Mouse (Mus musculus): ENCODE results near the gene Errfi1. TPM values are rescaled to one million over a fixed set of nuclear protein-coding genes. Genes with fewer than 3 reads are reported as not detected.

Errfi1 gene
- total and polyA plus RNA-seq, 3 experiments, result 2.1 to 2.7 TPM; not detected in 1

- H3K9me3 ChIP-seq (replicated peaks; ENCODE audit: insufficient read depth, low read length), result no peaks in the 10 kb centered on the region
- H3K79me2 ChIP-seq (ENCODE audit: control insufficient read depth, insufficient read depth, low read length, poor library complexity), result no peaks in the 10 kb centered on the region
- no peak overlapping the region for H3K4me3 ChIP-seq (ENCODE audit: control insufficient read depth in 1 of 2, insufficient read depth in 1 of 2, low read depth in 2 of 2, low read length in 2 of 2)
- no peak for DNase-seq (ENCODE audit: low read depth, low spot score)
- H3K36me3 ChIP-seq (ENCODE audit: control insufficient read depth in 1 of 2, insufficient read depth in 2 of 2, low read length in 2 of 2), result peaks cover 0 to 4% of the 10 kb centered on the region in 2 experiments; a peak in 2 of 4 replicates
- H3K9ac ChIP-seq (ENCODE audit: control insufficient read depth, low read depth, low read length, poor library complexity, severe bottlenecking), result no peak overlapping the region
- H3K4me1 ChIP-seq (ENCODE audit: control insufficient read depth in 1 of 2, insufficient read depth in 2 of 2, low read length in 2 of 2), result no peaks in the 10 kb centered on the region
- no peaks in the 10 kb centered on the region for H3K27me3 ChIP-seq (ENCODE audit: control insufficient read depth in 1 of 2, insufficient read depth in 2 of 2, low read length in 2 of 2)
- TF ChIP-seq ZNF384 (IDR thresholded peaks at IDR 0.05; ENCODE audit: low read depth, low read length) (no peak), MEF2A (IDR thresholded peaks at IDR 0.05; ENCODE audit: extremely low read depth, insufficient replicate concordance, low read depth, low read length, poor library complexity, severe bottlenecking) (no peak), USF1 (IDR thresholded peaks at IDR 0.05; ENCODE audit: low read depth, low read length) (no peak), SMC3 (IDR thresholded peaks at IDR 0.05; ENCODE audit: low read depth, low read length) (no peak)
- H3K27ac ChIP-seq (ENCODE audit: control insufficient read depth, low read depth, low read length), result no peak overlapping the region
These were observed 46.8 kb downstream of the Errfi1 start for GRCm38 (mm10) chr4:150900486-150900885.

GRCm38 (mm10) chr4:150901651-150902050 is 47.9 kb downstream of the Errfi1 start:
- Histone ChIP-seq H3K4me3 (ENCODE audit: control insufficient read depth in 1 of 2, insufficient read depth in 1 of 2, low read depth in 2 of 2, low read length in 2 of 2) (no peak overlapping the region), H3K36me3 (ENCODE audit: control insufficient read depth in 1 of 2, insufficient read depth in 2 of 2, low read length in 2 of 2) (peaks cover 0 to 6% of the 10 kb centered on the region in 2 experiments; a peak in 2 of 4 replicates), H3K27ac (ENCODE audit: control insufficient read depth, low read depth, low read length) (no peak overlapping the region), H3K9ac (ENCODE audit: control insufficient read depth, low read depth, low read length, poor library complexity, severe bottlenecking) (no peak overlapping the region), H3K79me2 (ENCODE audit: control insufficient read depth, insufficient read depth, low read length, poor library complexity) (no peaks in the 10 kb centered on the region), H3K27me3 (ENCODE audit: control insufficient read depth in 1 of 2, insufficient read depth in 2 of 2, low read length in 2 of 2) (no peaks in the 10 kb centered on the region), H3K4me1 (ENCODE audit: control insufficient read depth in 1 of 2, insufficient read depth in 2 of 2, low read length in 2 of 2) (no peaks in the 10 kb centered on the region), H3K9me3 (replicated peaks; ENCODE audit: insufficient read depth, low read length) (no peaks in the 10 kb centered on the region)
- DNase-seq (ENCODE audit: low read depth, low spot score), result peak; percentile 86
- TF ChIP-seq EP300 (IDR thresholded peaks at IDR 0.05; ENCODE audit: low read depth in 1 of 2, low read length in 2 of 2), result no peak
- TF ChIP-seq MYC (IDR thresholded peaks at IDR 0.05; ENCODE audit: low read depth, low read length), result no peak
- TF ChIP-seq JUND (IDR thresholded peaks at IDR 0.05; ENCODE audit: low read depth, low read length), result no peak
- no peak for TF ChIP-seq MYB (IDR thresholded peaks at IDR 0.05; ENCODE audit: low read depth, low read length)
- TF ChIP-seq MAFK (IDR thresholded peaks at IDR 0.05; ENCODE audit: borderline replicate concordance, low read depth, low read length), result no peak
- TF ChIP-seq ZKSCAN1 (IDR thresholded peaks at IDR 0.05; ENCODE audit: low read depth, low read length), result no peak
- TF ChIP-seq GABPA (IDR thresholded peaks at IDR 0.05; ENCODE audit: low read depth, low read length), result no peak
- TF ChIP-seq RCOR1 (IDR thresholded peaks at IDR 0.05; ENCODE audit: low read depth, low read length), result no peak
- TF ChIP-seq SMC3 (IDR thresholded peaks at IDR 0.05; ENCODE audit: low read depth, low read length), result peak; percentile 56
- TF ChIP-seq ELF1 (IDR thresholded peaks at IDR 0.05; ENCODE audit: low read depth, low read length), result no peak
- no peak for TF ChIP-seq TBP (IDR thresholded peaks at IDR 0.05; ENCODE audit: low read depth, low read length)
- no peak for TF ChIP-seq TAL1 (IDR thresholded peaks at IDR 0.05; ENCODE audit: low read length)
- no peak for TF ChIP-seq E2F4 (IDR thresholded peaks at IDR 0.05; ENCODE audit: borderline replicate concordance, low read depth, low read length)
- TF ChIP-seq RAD21 (IDR thresholded peaks at IDR 0.05; ENCODE audit: low read depth, low read length), result peak; percentile 41
- TF ChIP-seq NELFE (IDR thresholded peaks at IDR 0.05; ENCODE audit: low read depth, low read length), result no peak
- no peak for TF ChIP-seq USF2 (IDR thresholded peaks at IDR 0.05; ENCODE audit: borderline replicate concordance in 1 of 2, insufficient read depth in 1 of 2, low read depth in 1 of 2, low read length in 2 of 2)
- 0 out of 2 replicates have a peak, but pooled peaks have one; percentile 3 for TF ChIP-seq ZC3H11A (IDR thresholded peaks at IDR 0.05; ENCODE audit: low read depth, low read length)
- TF ChIP-seq POLR2AphosphoS2 (IDR thresholded peaks at IDR 0.05; ENCODE audit: low read length), result no peak
- TF ChIP-seq ZMIZ1 (IDR thresholded peaks at IDR 0.05; ENCODE audit: low read depth, low read length), result no peak
- TF ChIP-seq KAT2A (conservative IDR thresholded peaks at IDR 0.05; ENCODE audit: low read depth, low read length), result no peak
- TF ChIP-seq TCF12 (IDR thresholded peaks at IDR 0.05; ENCODE audit: low read depth, low read length), result no peak
- no peak for TF ChIP-seq GATA1 (IDR thresholded peaks at IDR 0.05; ENCODE audit: low read depth, low read length)
- TF ChIP-seq USF1 (IDR thresholded peaks at IDR 0.05; ENCODE audit: low read depth, low read length), result no peak
- TF ChIP-seq MAZ (IDR thresholded peaks at IDR 0.05; ENCODE audit: low read depth, low read length), result peak; percentile 78; the same call in 1 of the 2 replicates
- no peak for TF ChIP-seq ZNF384 (IDR thresholded peaks at IDR 0.05; ENCODE audit: low read depth, low read length)
- no peak; the same call in 1 of the 2 replicates for TF ChIP-seq SIN3A (IDR thresholded peaks at IDR 0.05; ENCODE audit: low read length)
- TF ChIP-seq CHD2 (IDR thresholded peaks at IDR 0.05; ENCODE audit: low read length), result no peak
- peak in 1 of 2 experiments; percentile 35; a peak in 1 of 4 replicates for TF ChIP-seq POLR2A (IDR thresholded peaks at IDR 0.05; ENCODE audit: control insufficient read depth in 1 of 2, insufficient read depth in 1 of 2, low read depth in 1 of 2, low read length in 2 of 2, poor library complexity in 1 of 2)
- TF ChIP-seq CHD1 (IDR thresholded peaks at IDR 0.05; ENCODE audit: low read depth, low read length), result no peak
- TF ChIP-seq BHLHE40 (IDR thresholded peaks at IDR 0.05; ENCODE audit: borderline replicate concordance, low read depth, low read length), result 0 out of 2 replicates have a peak, but pooled peaks have one; percentile 16
- TF ChIP-seq MAX (IDR thresholded peaks at IDR 0.05; ENCODE audit: low read length), result no peak
